Mouse (Mus musculus) cerebellum, adult 2 months (tissue): ENCODE data around the gene Adam1b. TPM values are rescaled to one million over a fixed set of nuclear protein-coding genes. Genes with fewer than 3 reads are reported as not detected.
"Not testable (repeated sequence)": the region's sequence is repeated elsewhere in the genome, so short reads cannot be mapped to it uniquely, and the experiment has no call there.

Experiments
- DNase-seq, 2 experiments: peaks; one replicate each; pipeline ENCODE4 v3.0.0; 2021
- H3K27ac ChIP-seq: fragments of 200-500 bp; 2 replicates; pipeline ENCODE4 v1.5.1; 2012; ENCODE audit warnings: low read length, control low read depth, inconsistent platforms; ENCODE audit not compliant: insufficient read depth
- H3K27me3 ChIP-seq: fragments of 200-500 bp; 2 replicates; pipeline ENCODE4 v1.6.1; 2012; ENCODE audit warnings: inconsistent platforms, mild to moderate bottlenecking, low read length, moderate library complexity; ENCODE audit not compliant: control insufficient read depth, insufficient read depth
- H3K4me1 ChIP-seq: fragments of 200-500 bp; 2 replicates; pipeline ENCODE4 v1.6.1; 2011; ENCODE audit warnings: low read length; ENCODE audit not compliant: control insufficient read depth, insufficient read depth
- H3K4me3 ChIP-seq: fragments of 200-500 bp; replicated peaks from 2 replicates; pipeline ENCODE3; 2011; ENCODE audit warnings: mild to moderate bottlenecking, low read depth, low read length, control low read depth; ENCODE audit not compliant: insufficient read depth
- CTCF ChIP-seq: fragments of 200-500 bp; IDR thresholded peaks from 2 replicates; pipeline ENCODE4 v1.5.1; 2011; ENCODE audit warnings: low read depth, mild to moderate bottlenecking, control low read depth, low read length, moderate library complexity, borderline replicate concordance; ENCODE audit not compliant: insufficient read depth
- POLR2A ChIP-seq: fragments of 200-500 bp; IDR thresholded peaks from 2 replicates; pipeline ENCODE4 v1.6.1; 2011; ENCODE audit warnings: low read length, control low read depth, borderline replicate concordance; ENCODE audit not compliant: insufficient read depth
- WGBS: fragments of 180-500 bp; shearing (Covaris S2); methylation state at CpG from one replicate; pipeline ENCODE4 v1.1.7; 2018; 5-methylcytosine and 5-hydroxymethylcytosine counted together
- polyA plus RNA-seq: library from polyadenylated mRNA; depleted of rRNA; stranded (reverse); fragments of >200 nt; gene quantifications from 2 replicates; pipeline ENCODE4 v1.2.3, GENCODE M21; 2012

The Adam1b gene
- polyA plus RNA-seq, 1 experiment = not detected

DNA sequence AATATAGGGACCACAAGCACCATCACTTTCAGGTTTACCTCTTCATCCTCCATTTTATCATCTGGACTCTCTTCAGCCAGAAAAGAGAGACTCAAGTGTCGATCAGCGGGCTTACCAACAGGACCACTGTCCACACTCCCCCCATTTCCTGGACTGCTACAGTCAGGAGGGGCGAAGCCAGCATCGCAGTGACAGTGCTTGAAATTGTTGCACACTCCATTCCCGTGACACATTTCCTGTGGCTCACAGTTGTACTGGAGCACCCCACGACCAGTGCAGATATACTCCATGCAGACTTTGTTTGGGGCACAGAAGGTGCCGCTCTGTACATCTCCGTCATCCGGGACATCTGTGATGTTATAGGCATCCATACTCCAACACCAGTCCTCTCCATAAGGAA is 15.7 kb upstream of the Adam1b start:
- no peak for DNase-seq
- H3K27ac ChIP-seq = no peak overlapping the region
- WGBS = 93% methylated on average over 9 of the region's 9 CpGs
- H3K27me3 ChIP-seq = no peaks in the 10 kb centered on the region
- no peaks in the 10 kb centered on the region for H3K4me1 ChIP-seq
- no peak overlapping the region for H3K4me3 ChIP-seq
- no peak for TF ChIP-seq POLR2A
- TF ChIP-seq CTCF = no peak

- TF ChIP-seq POLR2A (no peak), CTCF (no peak)
- 80% methylated on average over 7 of the region's 7 CpGs for WGBS
- no peaks in the 10 kb centered on the region for H3K4me1 ChIP-seq
These were observed 6.8 kb upstream of the Adam1b start for GRCm38 (mm10) chr5:121510009-121510408.

DNA sequence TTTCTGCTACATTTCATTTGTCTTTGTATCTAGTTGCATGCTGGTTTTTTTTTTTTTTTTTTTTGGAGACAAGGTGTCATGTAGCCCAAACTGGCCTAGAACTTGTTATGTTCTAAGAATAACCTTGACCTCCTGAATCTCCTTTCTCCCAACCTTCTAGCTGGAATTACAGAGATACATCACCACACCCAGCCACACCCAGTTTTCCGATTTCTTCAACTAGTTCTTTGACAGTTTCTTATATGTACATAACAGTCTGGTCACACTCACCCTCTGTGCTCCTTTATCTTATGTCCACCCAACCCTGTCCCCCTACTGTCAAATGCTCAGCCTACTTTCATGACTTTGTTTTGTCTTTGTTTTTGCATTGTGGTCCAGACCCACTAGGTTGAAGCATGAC is 3.6 kb upstream of the Adam1b start:
- TF ChIP-seq POLR2A (no peak), CTCF (no peak)
- no peak overlapping the region for H3K27ac ChIP-seq
- 81% methylated on average over 1 of the region's 1 CpGs for WGBS
- no peak for DNase-seq
- no peaks in the 10 kb centered on the region for H3K27me3 ChIP-seq
- no peak overlapping the region for H3K4me3 ChIP-seq
- no peaks in the 10 kb centered on the region for H3K4me1 ChIP-seq

More at GRCm38 (mm10) chr5:121510009-121510408, 6.8 kb upstream of the Adam1b start:
- Histone ChIP-seq H3K27me3 (no peaks in the 10 kb centered on the region), H3K27ac (no peak overlapping the region), H3K4me3 (no peak overlapping the region)
- DNase-seq = no peak

DNA sequence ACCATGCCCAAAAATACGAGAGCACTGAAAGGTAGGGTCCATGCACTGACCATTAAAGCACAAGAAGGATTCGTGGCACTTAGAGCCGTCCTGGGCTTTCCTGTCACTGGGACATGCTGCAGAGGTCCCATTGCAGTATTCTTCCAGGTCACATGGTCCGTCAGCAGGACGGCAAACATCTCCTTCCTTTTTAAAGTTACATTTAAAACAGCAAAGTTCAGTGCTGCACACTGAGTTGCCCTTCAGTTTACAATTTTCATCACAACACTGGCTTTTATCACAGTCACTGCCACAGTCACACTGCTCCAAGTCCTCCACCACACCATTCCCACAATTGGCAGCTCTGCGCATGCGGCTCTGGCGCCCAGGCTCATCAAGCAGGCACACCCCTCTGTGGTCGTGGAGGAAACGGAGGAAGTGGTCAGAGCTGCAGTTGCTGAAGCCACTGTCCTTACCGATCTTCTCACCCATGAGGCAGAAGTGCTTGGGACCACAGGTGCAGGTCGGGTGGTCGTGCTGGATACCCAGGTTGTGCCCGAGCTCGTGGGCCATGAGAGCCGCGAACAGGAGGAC is 1.7 kb downstream of the Adam1b start:
- H3K4me3 ChIP-seq, H3K27me3 ChIP-seq, DNase-seq, H3K27ac ChIP-seq, H3K4me1 ChIP-seq: not testable (repeated sequence)
- WGBS = 62% methylated on average over 11 of the region's 17 CpGs

DNA sequence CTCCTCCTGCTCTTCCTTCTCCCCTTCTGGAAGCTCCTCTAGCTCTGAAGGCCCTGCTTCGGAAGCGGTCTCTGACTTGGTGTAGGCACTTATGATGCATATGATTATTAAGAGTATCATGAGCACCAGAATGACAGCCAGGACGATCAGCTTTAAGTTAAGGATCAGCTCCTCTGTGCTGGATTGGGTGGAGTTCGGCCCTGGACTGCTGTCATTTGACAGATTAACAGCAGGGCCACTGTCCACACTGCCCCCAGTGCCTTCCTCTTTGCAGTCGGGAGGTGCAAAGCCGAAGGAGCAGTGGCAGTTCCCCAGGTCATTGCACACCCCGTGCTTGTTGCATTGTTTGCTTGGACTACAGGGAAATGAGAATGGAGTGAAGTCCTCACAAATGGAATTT is 2.5 kb downstream of the Adam1b start:
- no peak overlapping the region for H3K4me3 ChIP-seq
- DNase-seq = no peak
- H3K4me1 ChIP-seq = no peaks in the 10 kb centered on the region
- WGBS = 70% methylated on average over 7 of the region's 7 CpGs
- H3K27me3 ChIP-seq = no peaks in the 10 kb centered on the region
- H3K27ac ChIP-seq = no peak overlapping the region
- TF ChIP-seq CTCF (no peak), POLR2A (no peak)

GRCm38 (mm10) chr5:121493305-121493704 is 9.9 kb downstream of the Adam1b start:
- WGBS = 72% methylated on average over 8 of the region's 8 CpGs
- Histone ChIP-seq H3K4me1 (no peaks in the 10 kb centered on the region), H3K27me3 (no peaks in the 10 kb centered on the region), H3K4me3 (no peak overlapping the region), H3K27ac (no peak overlapping the region)
- no peak for TF ChIP-seq POLR2A
- no peak for TF ChIP-seq CTCF
- no peak for DNase-seq

- no peak for DNase-seq
- Histone ChIP-seq H3K4me1 (no peaks in the 10 kb centered on the region), H3K27me3 (no peaks in the 10 kb centered on the region), H3K4me3 (no peak overlapping the region), H3K27ac (no peak overlapping the region)
- WGBS = 81% methylated on average over 5 of the region's 5 CpGs
- TF ChIP-seq POLR2A = no peak
These were observed 18.4 kb downstream of the Adam1b start for GRCm38 (mm10) chr5:121484801-121485200.

GRCm38 (mm10) chr5:121477680-121478079 is 25.6 kb downstream of the Adam1b start:
- TF ChIP-seq POLR2A = no peak
- TF ChIP-seq CTCF = peak; percentile 32; the same call in 1 of the 2 replicates
- 31% methylated on average over 3 of the region's 3 CpGs for WGBS
- DNase-seq = peak in 1 of 2 experiments; percentile 47
- Histone ChIP-seq H3K4me3 (no peak overlapping the region), H3K4me1 (no peaks in the 10 kb centered on the region), H3K27me3 (no peaks in the 10 kb centered on the region), H3K27ac (no peak overlapping the region)

DNA sequence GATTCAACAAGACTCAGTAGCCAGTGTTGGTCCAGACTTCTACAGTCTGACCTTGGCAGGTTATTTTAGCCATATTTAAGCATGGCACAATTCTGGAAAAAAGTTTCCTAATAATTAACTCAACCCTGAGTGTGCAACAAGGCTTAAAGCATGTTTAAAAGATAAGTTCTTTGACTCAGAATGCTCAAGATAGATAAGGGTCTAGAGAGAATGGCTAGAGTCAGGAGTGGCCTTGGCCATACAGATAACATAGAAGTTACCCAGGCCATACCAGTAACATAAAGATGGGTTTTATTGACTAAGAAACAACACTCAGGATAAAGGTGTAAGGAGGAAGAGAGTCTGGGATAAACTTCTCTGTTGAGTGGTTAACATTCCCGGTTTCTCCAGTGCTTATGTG is 27.2 kb downstream of the Adam1b start:
- H3K27ac ChIP-seq = no peak overlapping the region
- no peak overlapping the region for H3K4me3 ChIP-seq
- no peak for TF ChIP-seq CTCF
- TF ChIP-seq POLR2A = no peak

More for the DNA sequence above, 27.2 kb downstream of the Adam1b start:
- no peaks in the 10 kb centered on the region for H3K27me3 ChIP-seq
- no peak for DNase-seq
- 86% methylated on average over 1 of the region's 1 CpGs for WGBS
- H3K4me1 ChIP-seq = no peaks in the 10 kb centered on the region
